Mouse (Mus musculus): Measurements from ENCODE around the gene Rptor. TPM values are rescaled to one million over a fixed set of nuclear protein-coding genes. Genes with fewer than 3 reads are reported as not detected.

The Rptor gene
- polyA plus RNA-seq, 1 experiment from 2014 or later = 18.6 TPM

DNA sequence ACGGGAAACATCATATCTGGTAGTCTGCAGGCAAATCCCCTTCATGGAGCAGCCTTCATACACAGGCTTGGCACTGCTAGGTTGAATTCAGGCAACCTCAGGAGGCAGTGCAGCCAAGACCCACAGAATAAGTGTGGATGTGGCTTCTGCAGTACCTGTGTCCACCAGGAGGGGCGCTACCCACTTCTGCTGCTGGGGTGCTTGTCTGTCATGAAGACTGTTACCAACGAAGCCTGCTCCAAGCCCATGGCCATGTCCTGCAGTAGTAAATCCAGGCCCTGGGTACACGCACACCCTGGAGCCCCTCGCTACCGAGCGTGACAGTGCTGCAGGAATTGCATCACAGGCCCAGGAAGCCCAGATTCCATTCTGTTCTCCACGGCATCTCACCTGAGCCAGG lies 317.2 kb downstream of the Rptor start:
- Histone ChIP-seq H3K4me3 (replicated peaks) (no peak overlapping the region), H3K36me3 (peaks cover 56% of the 10 kb centered on the region), H3K4me2 (no peak overlapping the region), H3K27me3 (no peaks in the 10 kb centered on the region; the same call in 1 of the 2 replicates), H3K4me1 (replicated peaks) (peaks cover 14% of the 10 kb centered on the region), H3K9ac (replicated peaks) (no peak overlapping the region; the same call in 1 of the 2 replicates), H3K27ac (no peak overlapping the region), H3K9me3 (no peaks in the 10 kb centered on the region)
- ATAC-seq (ENCODE audit: insufficient number of reproducible peaks, insufficient read depth, low FRiP score, low TSS enrichment, low read depth) = no peak
- WGBS = 66% methylated on average over 8 of the region's 8 CpGs

DNA sequence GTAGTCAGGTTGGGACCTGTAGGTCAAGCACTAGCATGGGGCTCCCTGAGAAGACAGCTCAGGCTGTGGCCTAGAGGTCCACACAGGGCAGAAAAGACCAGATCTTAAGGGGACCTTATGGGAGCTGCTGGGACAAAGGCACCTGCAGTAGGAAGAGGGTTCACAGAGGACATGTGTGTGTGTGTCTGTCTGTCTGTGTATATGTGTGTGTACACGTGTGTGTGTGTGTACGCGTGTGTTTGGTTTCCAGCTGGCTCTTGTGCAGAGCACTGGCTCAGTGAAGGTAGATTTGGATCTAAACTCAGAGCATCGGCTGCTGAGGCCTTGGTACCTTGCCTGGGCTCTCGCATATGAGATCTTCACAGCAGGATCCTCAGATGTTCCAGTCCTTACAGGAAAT lies 318.0 kb downstream of the Rptor start:
- H3K27me3 ChIP-seq = no peaks in the 10 kb centered on the region; the same call in 1 of the 2 replicates
- no peak overlapping the region for H3K4me2 ChIP-seq
- H3K4me1 ChIP-seq (replicated peaks) = peaks cover 6% of the 10 kb centered on the region; the same call in 1 of the 2 replicates
- ATAC-seq (ENCODE audit: insufficient number of reproducible peaks, insufficient read depth, low FRiP score, low TSS enrichment, low read depth) = no peak
- H3K9me3 ChIP-seq = no peaks in the 10 kb centered on the region
- no peak overlapping the region for H3K27ac ChIP-seq
- H3K9ac ChIP-seq (replicated peaks) = no peak overlapping the region
- 91% methylated on average over 5 of the region's 5 CpGs for WGBS
- peaks cover 53% of the 10 kb centered on the region for H3K36me3 ChIP-seq
- no peak overlapping the region for H3K4me3 ChIP-seq (replicated peaks)

DNA sequence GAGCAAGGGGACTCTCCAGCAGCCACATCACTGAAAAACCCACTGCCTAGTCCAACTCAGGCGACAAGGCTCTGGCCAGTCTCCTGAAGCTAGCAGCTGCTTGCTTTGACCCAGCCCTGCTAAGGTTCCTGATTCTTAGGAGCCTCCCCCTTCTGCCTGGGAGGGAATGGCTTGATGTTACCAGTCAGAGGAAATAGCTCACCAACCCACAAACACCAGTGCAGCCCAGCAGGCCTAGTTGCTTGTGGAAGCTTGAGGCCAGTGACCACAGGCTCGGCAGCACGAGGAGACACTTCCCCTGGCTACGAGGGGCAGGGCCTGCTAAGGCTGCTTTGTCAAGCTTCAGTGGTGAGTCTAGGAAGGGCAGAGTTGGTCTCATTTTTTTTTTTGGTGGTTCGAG lies 322.5 kb downstream of the Rptor start:
- 66% methylated on average over 5 of the region's 5 CpGs for WGBS
- ATAC-seq (ENCODE audit: insufficient number of reproducible peaks, insufficient read depth, low FRiP score, low TSS enrichment, low read depth) = no peak
- peaks cover 8% of the 10 kb centered on the region for H3K36me3 ChIP-seq

DNA sequence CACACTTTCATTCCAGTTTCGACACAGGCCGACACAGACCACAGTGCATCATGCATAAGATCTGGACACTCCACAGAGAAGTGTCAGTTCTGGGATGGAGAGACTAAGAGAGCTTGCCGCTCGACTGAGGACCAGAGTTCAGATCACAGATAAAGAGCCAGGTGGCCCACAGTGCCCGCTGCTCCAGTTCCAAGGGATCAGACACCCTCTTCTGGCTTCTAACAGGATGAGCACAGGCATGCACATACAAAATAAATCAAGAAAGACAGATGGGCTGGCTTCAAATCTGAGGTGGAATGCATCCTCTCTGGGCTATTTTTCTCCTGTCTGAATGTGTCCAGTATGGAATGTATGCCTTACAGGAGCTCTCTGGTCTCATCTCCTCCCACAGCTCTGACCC lies 324.1 kb downstream of the Rptor start:
- Histone ChIP-seq H3K9me3 (peaks cover 3% of the 10 kb centered on the region; the same call in 1 of the 2 replicates), H3K27ac (no peak overlapping the region), H3K4me1 (replicated peaks) (peaks cover 1% of the 10 kb centered on the region; the same call in 1 of the 2 replicates), H3K27me3 (no peaks in the 10 kb centered on the region; the same call in 1 of the 2 replicates), H3K9ac (replicated peaks) (no peak overlapping the region), H3K36me3 (no peaks in the 10 kb centered on the region), H3K4me3 (replicated peaks) (no peak overlapping the region), H3K4me2 (no peak overlapping the region)
- ATAC-seq (ENCODE audit: insufficient number of reproducible peaks, insufficient read depth, low FRiP score, low TSS enrichment, low read depth) = no peak
- 85% methylated on average over 5 of the region's 5 CpGs for WGBS

More for the DNA sequence above, 322.5 kb downstream of the Rptor start:
- Histone ChIP-seq H3K27ac (no peak overlapping the region), H3K9ac (replicated peaks) (no peak overlapping the region), H3K4me1 (replicated peaks) (no peaks in the 10 kb centered on the region), H3K27me3 (no peaks in the 10 kb centered on the region; the same call in 1 of the 2 replicates), H3K4me2 (no peak overlapping the region), H3K4me3 (replicated peaks) (no peak overlapping the region), H3K9me3 (no peaks in the 10 kb centered on the region; the same call in 1 of the 2 replicates)

DNA sequence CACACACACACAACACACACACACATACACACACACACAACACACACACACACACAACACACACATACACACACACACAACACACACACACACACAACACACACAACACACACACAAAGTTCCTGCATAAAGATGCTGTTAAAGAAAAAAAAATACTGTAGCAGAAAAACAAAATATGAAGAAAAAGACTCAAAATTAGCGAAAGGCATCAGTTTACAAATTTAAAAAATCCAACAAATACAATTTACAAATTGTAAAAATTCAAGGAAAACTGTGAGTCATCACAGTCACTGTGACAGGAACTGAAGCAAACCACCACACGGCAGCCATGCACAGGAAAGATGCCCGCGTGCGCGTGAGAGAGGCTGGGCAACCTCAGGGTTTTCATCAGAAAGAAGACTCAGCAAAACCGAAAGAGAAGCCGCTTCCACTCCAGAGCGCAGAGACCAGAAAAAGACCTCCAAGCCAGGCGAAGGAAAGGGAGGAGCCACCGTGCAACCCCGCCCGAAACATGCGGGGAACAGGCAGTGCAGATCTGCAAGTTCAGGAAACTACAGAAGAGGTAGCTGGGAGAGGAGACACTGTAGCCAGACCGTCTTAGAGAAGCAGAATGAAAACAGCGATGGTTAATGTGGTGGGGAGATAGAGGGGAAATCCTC lies 325.4 kb downstream of the Rptor start:
- peaks cover 11% of the 10 kb centered on the region; the same call in 1 of the 2 replicates for H3K4me1 ChIP-seq (replicated peaks)
- H3K4me2 ChIP-seq = no peak overlapping the region
- no peak overlapping the region for H3K9ac ChIP-seq (replicated peaks)
- H3K9me3 ChIP-seq = peaks cover 3% of the 10 kb centered on the region; the same call in 1 of the 2 replicates
- WGBS = 75% methylated on average over 16 of the region's 16 CpGs
- H3K27ac ChIP-seq = no peak overlapping the region
- no peaks in the 10 kb centered on the region; the same call in 1 of the 2 replicates for H3K27me3 ChIP-seq
- no peak overlapping the region for H3K4me3 ChIP-seq (replicated peaks)
- H3K36me3 ChIP-seq = no peaks in the 10 kb centered on the region
- no peak for ATAC-seq (ENCODE audit: insufficient number of reproducible peaks, insufficient read depth, low FRiP score, low TSS enrichment, low read depth)

DNA sequence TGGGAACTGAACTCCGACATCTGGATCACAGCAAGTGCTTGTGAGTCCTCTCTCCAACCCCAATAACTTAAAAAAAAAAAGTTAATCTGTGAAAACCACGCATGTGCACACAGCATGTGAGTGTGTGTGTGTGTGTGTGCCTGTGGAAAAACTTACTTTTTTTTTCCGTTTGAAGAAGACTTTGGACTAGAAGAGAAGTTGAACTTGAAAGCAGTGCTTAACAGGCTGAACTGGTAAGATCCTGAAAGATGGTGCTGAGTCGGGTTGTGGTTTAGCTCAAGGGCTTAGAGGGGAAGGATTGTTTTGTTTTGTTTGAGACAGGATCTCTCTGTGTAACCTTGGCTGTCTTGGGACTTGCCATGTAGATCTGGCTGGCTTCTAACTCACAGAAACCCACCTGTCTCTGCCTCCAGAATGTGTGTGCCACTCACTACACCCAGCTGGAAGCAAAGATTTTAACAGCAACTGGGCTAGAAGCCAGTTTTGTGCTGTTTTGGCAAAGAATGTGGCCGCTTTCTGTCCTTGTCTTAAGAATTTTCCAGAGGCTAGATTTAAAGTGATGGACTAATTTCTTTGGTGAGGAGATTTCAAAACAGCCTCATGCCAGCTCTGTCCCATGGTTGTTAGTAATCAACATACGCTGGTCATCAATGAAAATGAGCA lies 327.0 kb downstream of the Rptor start:
- Histone ChIP-seq H3K27ac (no peak overlapping the region), H3K27me3 (no peaks in the 10 kb centered on the region), H3K4me3 (replicated peaks) (no peak overlapping the region), H3K9me3 (peaks cover 3% of the 10 kb centered on the region; the same call in 1 of the 2 replicates), H3K4me2 (no peak overlapping the region), H3K36me3 (no peaks in the 10 kb centered on the region), H3K4me1 (replicated peaks) (peaks cover 11% of the 10 kb centered on the region; the same call in 1 of the 2 replicates), H3K9ac (replicated peaks) (no peak overlapping the region)
- no peak for ATAC-seq (ENCODE audit: insufficient number of reproducible peaks, insufficient read depth, low FRiP score, low TSS enrichment, low read depth)
- WGBS = 87% methylated on average over 6 of the region's 6 CpGs

DNA sequence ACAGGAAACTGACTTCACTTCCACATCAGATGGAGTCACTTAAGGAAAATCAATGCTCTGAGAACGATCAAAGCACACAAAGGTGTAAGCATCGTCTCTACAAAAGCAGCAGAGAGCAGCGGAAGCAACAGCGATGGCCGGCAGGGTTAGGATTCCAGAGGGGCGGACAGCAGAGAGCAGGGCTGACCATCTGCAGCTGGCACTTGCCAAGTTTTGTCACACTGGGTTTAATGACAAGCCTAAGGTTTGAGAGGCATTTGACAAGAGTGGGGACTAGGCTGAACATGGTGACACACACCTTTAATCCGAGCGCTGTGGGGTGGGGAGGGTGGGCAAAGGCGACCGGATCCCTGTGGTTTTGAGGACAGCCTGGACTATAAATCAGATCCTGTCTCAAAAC lies 329.1 kb downstream of the Rptor start:
- Histone ChIP-seq H3K9ac (replicated peaks) (no peak overlapping the region), H3K4me2 (no peak overlapping the region), H3K27me3 (no peaks in the 10 kb centered on the region), H3K9me3 (peaks cover 3% of the 10 kb centered on the region; the same call in 1 of the 2 replicates), H3K27ac (no peak overlapping the region), H3K4me1 (replicated peaks) (peaks cover 19% of the 10 kb centered on the region), H3K4me3 (replicated peaks) (no peak overlapping the region), H3K36me3 (no peaks in the 10 kb centered on the region)
- 66% methylated on average over 10 of the region's 10 CpGs for WGBS
- no peak for ATAC-seq (ENCODE audit: insufficient number of reproducible peaks, insufficient read depth, low FRiP score, low TSS enrichment, low read depth)

DNA sequence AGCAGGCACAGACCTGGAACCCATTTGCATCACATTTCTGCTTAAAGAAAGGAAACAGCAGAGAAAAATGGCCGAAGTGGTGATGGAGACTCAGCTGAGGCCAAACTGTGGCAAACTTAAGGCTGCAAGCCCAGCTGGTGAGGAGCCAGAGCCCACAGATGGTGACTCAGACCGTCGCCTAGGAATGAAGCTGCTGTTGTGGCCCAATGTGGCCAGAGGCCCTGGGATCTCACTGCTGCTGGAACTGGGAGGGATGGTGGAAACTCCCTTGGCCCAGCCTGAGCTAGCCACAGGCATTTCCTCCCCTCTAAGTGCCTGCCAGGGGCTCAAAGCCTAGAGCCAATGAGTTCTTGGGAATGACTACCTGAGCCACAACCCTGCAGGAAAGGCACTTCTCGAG lies 330.4 kb downstream of the Rptor start:
- peaks cover 3% of the 10 kb centered on the region; the same call in 1 of the 2 replicates for H3K9me3 ChIP-seq
- no peaks in the 10 kb centered on the region for H3K36me3 ChIP-seq
- H3K9ac ChIP-seq (replicated peaks) = no peak overlapping the region
- ATAC-seq (ENCODE audit: insufficient number of reproducible peaks, insufficient read depth, low FRiP score, low TSS enrichment, low read depth) = no peak
- peaks cover 33% of the 10 kb centered on the region for H3K4me1 ChIP-seq (replicated peaks)
- no peak overlapping the region for H3K4me2 ChIP-seq
- WGBS = 66% methylated on average over 4 of the region's 4 CpGs
- peak overlapping the region; percentile 53; the same call in 1 of the 2 replicates for H3K27ac ChIP-seq
- no peaks in the 10 kb centered on the region for H3K27me3 ChIP-seq
- no peak overlapping the region for H3K4me3 ChIP-seq (replicated peaks)

DNA sequence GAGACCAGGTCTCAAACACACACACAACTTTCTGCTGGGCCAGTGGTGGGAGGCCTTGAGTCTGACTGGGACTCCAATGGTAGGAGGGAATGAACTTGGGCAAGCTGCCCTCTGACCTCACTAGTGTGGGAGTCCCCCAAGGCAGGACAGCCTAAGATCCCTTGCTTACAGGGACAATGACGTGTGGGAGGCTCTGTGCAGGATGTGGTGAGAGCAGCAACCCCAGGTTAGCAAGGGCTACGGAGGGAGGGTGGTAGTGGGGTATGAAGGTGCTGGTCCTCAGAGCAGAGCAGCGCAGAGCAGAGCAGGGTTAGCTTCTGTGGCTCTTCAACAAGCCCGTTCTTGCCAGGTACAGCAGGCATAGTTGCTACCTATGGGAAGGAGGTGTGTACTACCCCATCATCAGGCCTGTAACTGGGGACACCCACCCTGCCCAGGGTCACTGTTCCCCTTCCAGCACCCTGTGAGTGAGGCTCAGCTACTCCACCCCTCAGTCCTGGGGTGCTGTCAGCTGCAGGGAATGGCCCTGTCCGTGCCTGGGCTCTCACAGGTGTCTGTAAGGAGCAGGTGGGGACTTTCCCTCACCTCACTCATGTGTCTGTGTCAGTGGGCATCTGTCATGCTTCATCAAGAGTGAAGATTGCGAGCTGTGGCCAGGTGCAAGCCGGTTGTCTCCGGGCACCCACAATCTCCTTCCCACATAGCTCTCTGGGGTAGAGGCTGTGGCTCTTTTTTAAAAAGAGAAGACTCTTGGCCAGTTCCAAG lies 331.3 kb downstream of the Rptor start:
- Histone ChIP-seq H3K27ac (no peak overlapping the region), H3K27me3 (0 out of 2 replicates have a peak, but pooled peaks cover 3% of the 10 kb centered on the region), H3K4me3 (replicated peaks) (no peak overlapping the region), H3K9ac (replicated peaks) (no peak overlapping the region), H3K36me3 (no peaks in the 10 kb centered on the region), H3K4me2 (no peak overlapping the region), H3K9me3 (peaks cover 3% of the 10 kb centered on the region; the same call in 1 of the 2 replicates), H3K4me1 (replicated peaks) (peaks cover 41% of the 10 kb centered on the region)
- 76% methylated on average over 8 of the region's 8 CpGs for whole genome bisulfite sequencing
- no peak for ATAC-seq (ENCODE audit: insufficient number of reproducible peaks, insufficient read depth, low FRiP score, low TSS enrichment, low read depth)

DNA sequence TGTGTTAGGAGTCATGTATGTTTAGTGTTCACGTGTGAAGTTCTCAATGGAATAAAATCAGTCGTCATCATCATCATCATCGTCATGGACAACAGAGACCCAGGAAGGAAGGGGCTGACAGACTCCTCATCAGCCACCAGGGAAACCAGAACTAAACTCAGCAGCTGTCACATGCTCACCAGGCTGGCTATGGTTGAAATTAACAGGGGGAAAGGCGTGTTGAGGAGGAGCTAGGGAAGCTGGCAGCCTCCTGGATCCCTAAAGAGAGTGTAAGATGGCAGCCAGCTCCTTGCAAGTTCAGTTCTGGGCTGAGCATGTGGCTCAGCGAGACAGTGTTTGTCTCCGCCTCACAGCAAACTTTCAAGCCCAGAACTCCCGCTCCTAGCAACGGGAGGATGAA lies 332.1 kb downstream of the Rptor start:
- Histone ChIP-seq H3K27ac (no peak overlapping the region), H3K4me1 (replicated peaks) (peaks cover 49% of the 10 kb centered on the region), H3K4me2 (no peak overlapping the region), H3K9me3 (peaks cover 3% of the 10 kb centered on the region; the same call in 1 of the 2 replicates), H3K36me3 (no peaks in the 10 kb centered on the region), H3K9ac (replicated peaks) (no peak overlapping the region), H3K27me3 (0 out of 2 replicates have a peak, but pooled peaks cover 3% of the 10 kb centered on the region), H3K4me3 (replicated peaks) (no peak overlapping the region)
- 71% methylated on average over 8 of the region's 8 CpGs for WGBS
- no peak for ATAC-seq (ENCODE audit: insufficient number of reproducible peaks, insufficient read depth, low FRiP score, low TSS enrichment, low read depth)

DNA sequence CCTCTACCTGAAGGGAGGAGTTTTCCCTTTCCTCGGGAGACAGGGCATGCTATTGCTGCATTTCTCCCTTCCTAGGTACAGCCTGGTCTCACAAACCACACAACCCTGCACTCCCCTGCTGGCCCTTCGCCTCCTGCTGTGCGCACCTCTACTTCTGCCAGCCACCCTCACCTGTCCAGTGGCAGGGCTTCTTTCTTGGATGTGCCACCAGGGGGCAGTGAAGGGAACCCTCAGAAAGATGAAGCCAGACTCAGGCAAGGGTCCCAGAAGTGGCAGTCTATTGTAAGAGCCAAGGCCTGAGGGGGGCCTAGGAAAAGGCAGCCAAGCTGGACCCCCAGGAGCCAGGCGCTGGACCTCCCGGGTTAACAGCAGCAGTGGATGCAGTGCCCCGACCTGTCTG lies 332.8 kb downstream of the Rptor start:
- H3K27me3 ChIP-seq = 0 out of 2 replicates have a peak, but pooled peaks cover 3% of the 10 kb centered on the region
- WGBS = 23% methylated on average over 6 of the region's 6 CpGs
- H3K36me3 ChIP-seq = no peaks in the 10 kb centered on the region
- H3K4me3 ChIP-seq (replicated peaks) = no peak overlapping the region
- H3K9me3 ChIP-seq = peaks cover 3% of the 10 kb centered on the region; the same call in 1 of the 2 replicates
- peaks cover 55% of the 10 kb centered on the region for H3K4me1 ChIP-seq (replicated peaks)
- no peak overlapping the region for H3K9ac ChIP-seq (replicated peaks)
- no peak overlapping the region for H3K27ac ChIP-seq
- H3K4me2 ChIP-seq = no peak overlapping the region
- no peak for ATAC-seq (ENCODE audit: insufficient number of reproducible peaks, insufficient read depth, low FRiP score, low TSS enrichment, low read depth)
